Mouse (Mus musculus) cortical plate, adult 2 months (tissue): ENCODE results near the gene Mtcl1.

Source experiments
- CTCF ChIP-seq: fragments of 200-500 bp; IDR thresholded peaks from 2 replicates; pipeline ENCODE4 v1.5.1; 2011; ENCODE audit warnings: mild to moderate bottlenecking, control low read depth, low read length; ENCODE audit not compliant: insufficient read depth; ENCODE audit errors: extremely low read depth
- POLR2A ChIP-seq: fragments of 200-500 bp; IDR thresholded peaks from 2 replicates; pipeline ENCODE4 v1.6.1; 2011; ENCODE audit warnings: mild to moderate bottlenecking, low read length, control low read depth; ENCODE audit not compliant: insufficient read depth; ENCODE audit errors: extremely low read depth

- TF ChIP-seq CTCF (no peak), POLR2A (no peak)
Observed at GRCm38 (mm10) chr17:66364525-66365292, 84.8 kb downstream of the Mtcl1 start.
